In genomic region chr9:98538713-98539360, GRCm38 (mm10) we compare ENCODE assay signal across 8 mouse cellular contexts. TPM values are rescaled to one million over a fixed set of nuclear protein-coding genes. Genes with fewer than 3 reads are reported as not detected.
A peak's percentile ranks its signal among the peaks of the same experiment; 100 is the strongest.
DNase-seq lines count a peak whose midpoint lies in the region; ATAC-seq and TF ChIP-seq lines count a peak whose summit lies in the region.

No protein-coding gene starts in this region.

- no peak overlapping the region for H3K9ac ChIP-seq in intestine, embryonic 14.5 days (ENCODE audit: low read length)

- peak overlapping the region; percentile 44 for H3K4me2 ChIP-seq in intestine, embryonic 14.5 days (ENCODE audit: low read length)

- H3K27me3 ChIP-seq in intestine, embryonic 14.5 days (replicated peaks; ENCODE audit: control insufficient read depth, insufficient read depth, low read length) = no peaks in the 10 kb centered on the region

- no peaks in the 10 kb centered on the region for H3K36me3 ChIP-seq in intestine, embryonic 14.5 days (ENCODE audit: control insufficient read depth, insufficient read depth, low read length)

- TF ChIP-seq POLR2A in cortical plate, adult 2 months (IDR thresholded peaks at IDR 0.05; ENCODE audit: extremely low read depth, insufficient read depth, low read length) = no peak

- H3K4me1 ChIP-seq in cortical plate, adult 2 months (ENCODE audit: control insufficient read depth, insufficient read depth, low read length) = no peaks in the 10 kb centered on the region; the same call in 1 of the 2 replicates
- H3K4me1 ChIP-seq in intestine, embryonic 14.5 days (replicated peaks; ENCODE audit: control insufficient read depth, insufficient read depth, low read length) = no peaks in the 10 kb centered on the region; the same call in 1 of the 2 replicates

- ATAC-seq in intestine, embryonic 14.5 days (replicated peaks; ENCODE audit: low FRiP score, low TSS enrichment, low read depth) = peak; percentile 76; the same call in 1 of the 2 replicates
- ATAC-seq in megakaryocyte progenitor cell, adult 5-6 weeks (replicated peaks; ENCODE audit: poor library complexity) = peak; percentile 96
- ATAC-seq in activated CD4-positive, CD25-positive, alpha-beta regulatory T cell, adult 4 months = no peak

- no peak overlapping the region for H3K27ac ChIP-seq in cortical plate, adult 2 months (ENCODE audit: insufficient read depth, low read length)
- H3K27ac ChIP-seq in intestine, embryonic 14.5 days (ENCODE audit: low read depth) = no peak overlapping the region

- H3K9me3 ChIP-seq in intestine, embryonic 14.5 days (ENCODE audit: control insufficient read depth, low read length) = no peaks in the 10 kb centered on the region

- WGBS in intestine, embryonic 14.5 days = 6% methylated on average over 13 of the region's 13 CpGs

- peak; percentile 58 to 89 for DNase-seq in adrenal gland, adult (ENCODE audit: inconsistent age in 2 of 2, low spot score in 1 of 2)
- peak; percentile 33 for DNase-seq in gastrocnemius, postnatal 25 days
- no peak for DNase-seq in intestine, embryonic 14.5 days (ENCODE audit: low spot score)
- peak; percentile 49 to 84 for DNase-seq in left cerebral cortex, adult 9 months (ENCODE audit: low spot score in 2 of 2)
- peak; percentile 74 for DNase-seq in right cerebral cortex, postnatal 25 days

- no peak overlapping the region for H3K4me3 ChIP-seq in cortical plate, adult 2 months (ENCODE audit: insufficient read depth, low read length)
- H3K4me3 ChIP-seq in intestine, embryonic 14.5 days (ENCODE audit: low read depth, low read length) = peak overlapping the region; percentile 10; the same call in 1 of the 2 replicates

- TF ChIP-seq CTCF in cortical plate, adult 2 months (IDR thresholded peaks at IDR 0.05; ENCODE audit: extremely low read depth, insufficient read depth, low read length) = peak; percentile 85

RNA-seq across cellular contexts. Expression of gene Copb2, which starts 24.7 kb away (rescaled TPM):
- polyA plus RNA-seq in cortical plate, adult 2 months (2012; rRNA removed) = 56.5 and 59.8 TPM in 2 replicates
- total RNA-seq in gastrocnemius, postnatal 25 days (2021) = 10 to 100 TPM; 58.4 to 61.4 TPM
- 157 and 166 TPM in 2 replicates for polyA plus RNA-seq in intestine, embryonic 14.5 days (2014; fragmentation: Nextera tagmentation; extraction: Ambion mirVana)
- 169 and 203 TPM in 2 replicates for total RNA-seq in megakaryocyte progenitor cell, adult 5-6 weeks (2015)
- 183 and 190 TPM in 2 replicates for total RNA-seq in megakaryocyte progenitor cell, adult 5-6 weeks (2017)
- polyA plus RNA-seq in activated CD4-positive, CD25-positive, alpha-beta regulatory T cell, adult 4 months (2017; shearing (Covaris generic)) = 10 to 100 TPM; 85.2 to 91.7 TPM

RNA-seq across cellular contexts. Expression of gene Rbp2, which starts 52.9 kb away (rescaled TPM):
- polyA plus RNA-seq in cortical plate, adult 2 months (2012; rRNA removed) = not detected in 2 replicates
- total RNA-seq in gastrocnemius, postnatal 25 days (2021) = not detected
- polyA plus RNA-seq in intestine, embryonic 14.5 days (2014; fragmentation: Nextera tagmentation; extraction: Ambion mirVana) = 4.3 and 8.4 TPM in 2 replicates
- total RNA-seq in megakaryocyte progenitor cell, adult 5-6 weeks (2015) = not detected in 2 replicates
- not detected in 2 replicates for total RNA-seq in megakaryocyte progenitor cell, adult 5-6 weeks (2017)
- not detected for polyA plus RNA-seq in activated CD4-positive, CD25-positive, alpha-beta regulatory T cell, adult 4 months (2017; shearing (Covaris generic))
